21 mouse cellular contexts compared by ENCODE assay signal in genomic region chr6:137482891-137483290, GRCm38 (mm10).
"Had no signal": no experiment of that assay in that cellular context is flagged by ENCODE, and none has a peak within 500 bp of the region (broad histone marks: within the 10 kb centered on the region; RNA-seq: fewer than 3 reads in every experiment).

No protein-coding gene starts in this region.

- H3K4me3 ChIP-seq: limb, embryonic 10.5 days; limb, embryonic 13.5 days; liver, embryonic 12.5 days; liver, embryonic 15.5 days; lung, embryonic 15.5 days; megakaryocyte, embryonic 14.5 days; midbrain, embryonic 10.5 days; neural tube, embryonic 12.5 days; neural tube, embryonic 15.5 days; stomach, embryonic 15.5 days had no signal

- H3K27me3 ChIP-seq: limb, embryonic 13.5 days; liver, embryonic 15.5 days; lung, embryonic 15.5 days; megakaryocyte, embryonic 14.5 days; neural tube, embryonic 12.5 days; neural tube, embryonic 15.5 days; stomach, embryonic 15.5 days had no signal

- H3K4me2 ChIP-seq: limb, embryonic 13.5 days; liver, embryonic 12.5 days; liver, embryonic 15.5 days; lung, embryonic 15.5 days; neural tube, embryonic 12.5 days; neural tube, embryonic 15.5 days; stomach, embryonic 15.5 days had no signal

- DNase-seq: kidney, postnatal 14 days; kidney, postnatal 4 days; liver; lung, adult 18-20 months; lung, postnatal 10 days; lung, postnatal 36 days; midbrain, embryonic 14.5 days; right cerebral cortex, adult 18-20 months; right cerebral cortex, postnatal 14 days; spleen, adult 18-20 months; thymus, postnatal 25 days had no signal

- H3K4me1 ChIP-seq: limb, embryonic 10.5 days; limb, embryonic 13.5 days; liver, embryonic 12.5 days; liver, embryonic 15.5 days; lung, embryonic 15.5 days; megakaryocyte, embryonic 14.5 days; neural tube, embryonic 12.5 days; neural tube, embryonic 15.5 days; stomach, embryonic 15.5 days had no signal

- H3K9ac ChIP-seq: limb, embryonic 13.5 days; liver, embryonic 12.5 days; liver, embryonic 15.5 days; lung, embryonic 15.5 days; neural tube, embryonic 12.5 days; neural tube, embryonic 15.5 days; stomach, embryonic 15.5 days had no signal

- H3K9me3 ChIP-seq: limb, embryonic 10.5 days; limb, embryonic 13.5 days; liver, embryonic 12.5 days; liver, embryonic 15.5 days; lung, embryonic 15.5 days; midbrain, embryonic 10.5 days; neural tube, embryonic 12.5 days; neural tube, embryonic 15.5 days; stomach, embryonic 15.5 days had no signal

- H3K36me3 ChIP-seq: limb, embryonic 10.5 days; liver, embryonic 12.5 days; liver, embryonic 15.5 days; midbrain, embryonic 10.5 days; neural tube, embryonic 12.5 days; neural tube, embryonic 15.5 days had no signal

- H3K27ac ChIP-seq: limb, embryonic 10.5 days; limb, embryonic 13.5 days; liver, embryonic 12.5 days; liver, embryonic 15.5 days; lung, embryonic 15.5 days; midbrain, embryonic 10.5 days; neural tube, embryonic 12.5 days; neural tube, embryonic 15.5 days; stomach, embryonic 15.5 days had no signal
